Mouse (Mus musculus): ENCODE data around the gene Col7a1.

DNA sequence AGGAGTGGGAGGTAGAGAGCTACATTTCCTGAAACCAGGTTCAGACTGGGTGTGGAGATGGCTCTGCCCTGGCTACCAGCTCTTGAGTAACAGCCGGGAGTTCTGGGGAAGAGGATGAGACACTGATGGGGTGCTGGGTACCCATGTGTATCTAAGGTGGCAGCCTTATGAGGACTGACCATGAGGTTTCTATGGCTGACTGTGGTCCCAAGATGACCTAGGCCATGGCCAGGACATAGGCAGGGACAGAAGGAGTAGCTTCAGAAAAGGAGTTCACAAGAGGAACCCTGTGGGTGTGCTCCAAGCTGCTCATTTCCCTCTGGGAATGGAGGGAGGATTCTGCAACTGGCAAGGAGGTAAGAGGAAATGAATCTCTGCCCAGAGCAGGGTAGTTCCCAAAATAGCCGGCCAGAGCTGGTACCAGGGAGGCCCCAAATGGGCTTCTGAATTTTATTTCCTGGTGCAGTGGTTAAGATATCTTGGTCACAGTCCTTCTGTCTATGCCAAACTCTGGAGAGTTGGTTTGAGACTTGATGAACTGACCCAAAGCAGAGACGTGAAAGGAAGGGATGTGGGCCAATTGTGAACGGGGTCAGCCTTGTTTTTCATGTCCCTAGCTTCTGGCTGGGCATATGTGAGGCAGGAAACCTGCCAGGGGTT, 36.5 kb downstream of the Col7a1 start:
- TF ChIP-seq CTCF (IDR thresholded peaks at IDR 0.05; ENCODE audit: borderline replicate concordance, control insufficient read depth, extremely low read depth, insufficient read depth, low read length, poor library complexity), result no peak
- TF ChIP-seq POLR2A (IDR thresholded peaks at IDR 0.05; ENCODE audit: control insufficient read depth, extremely low read depth, insufficient read depth, low read length, poor library complexity), result no peak

Data from thymus, adult 2 months (tissue).